Comparison of ENCODE assay signal across 8 mouse cellular contexts in genomic region chr2:127337531-127337930, GRCm38 (mm10). TPM values are rescaled to one million over a fixed set of nuclear protein-coding genes. Genes with fewer than 3 reads are reported as not detected.
DNase-seq lines count a peak whose midpoint lies in the region; ATAC-seq and TF ChIP-seq lines count a peak whose summit lies in the region.

No protein-coding gene starts in this region.

- H3K4me1 ChIP-seq in intestine, embryonic 16.5 days (ENCODE audit: control insufficient read depth, insufficient read depth, low read length), result peaks cover 7% of the 10 kb centered on the region; the same call in 1 of the 2 replicates
- peaks cover 26% of the 10 kb centered on the region for H3K4me1 ChIP-seq in spleen, adult 2 months (ENCODE audit: control insufficient read depth, insufficient read depth, insufficient read length)

- no peak overlapping the region for H3K4me2 ChIP-seq in intestine, embryonic 16.5 days (ENCODE audit: low read depth, low read length)

- H3K4me3 ChIP-seq in intestine, embryonic 16.5 days (ENCODE audit: low read length), result peak overlapping the region; percentile 57
- H3K4me3 ChIP-seq in spleen, adult 2 months (ENCODE audit: extremely low read depth, insufficient read depth, insufficient read length), result peak overlapping the region; percentile 93

- peaks cover 19% of the 10 kb centered on the region for H3K27me3 ChIP-seq in intestine, embryonic 16.5 days (replicated peaks; ENCODE audit: control insufficient read depth, insufficient read depth, low read length)
- no peaks in the 10 kb centered on the region for H3K27me3 ChIP-seq in spleen, adult 2 months (ENCODE audit: control insufficient read depth, insufficient read depth, low read length)

- intact Hi-C loops in left cerebral cortex, postnatal 25 days (cut with DNase I), result no loop called here
- intact Hi-C loops in left cerebral cortex, postnatal 14 days (cut with DNase I), result no loop called here
- intact Hi-C loops in left cerebral cortex, postnatal 36 days (cut with DNase I), result loop anchor here (10.0 kb wide), 1 partner anchor 173 kb away; no protein-coding TSS in a partner anchor

- TF ChIP-seq CTCF in spleen, adult 2 months (IDR thresholded peaks at IDR 0.05; ENCODE audit: extremely low read depth, insufficient read depth, insufficient read length, insufficient replicate concordance), result no peak

- H3K36me3 ChIP-seq in intestine, embryonic 16.5 days (ENCODE audit: control insufficient read depth, insufficient read depth, low read length), result no peaks in the 10 kb centered on the region
- peaks cover 21% of the 10 kb centered on the region for H3K36me3 ChIP-seq in spleen, adult 2 months (ENCODE audit: control insufficient read depth, insufficient read depth, low read length)

- H3K9ac ChIP-seq in intestine, embryonic 16.5 days (ENCODE audit: low read depth, low read length), result no peak overlapping the region

- no peak for TF ChIP-seq POLR2A in spleen, adult 2 months (IDR thresholded peaks at IDR 0.05; ENCODE audit: low read depth, low read length)

- 72% methylated on average over 11 of the region's 11 CpGs for WGBS in intestine, embryonic 16.5 days
- WGBS in spleen, adult 2 months, result 7% methylated on average over 11 of the region's 11 CpGs

- peak; percentile 6 to 20 for DNase-seq in left cerebral cortex, postnatal 25 days (ENCODE audit: low spot score in 2 of 2)
- DNase-seq in left cerebral cortex, postnatal 14 days (ENCODE audit: low spot score in 2 of 2), result no peak
- peak; percentile 30 to 37 for DNase-seq in cerebellum, adult 18-20 months
- DNase-seq in spleen, adult 2 months (ENCODE audit: low read depth in 1 of 2, low spot score in 2 of 2), result peak in 1 of 2 experiments; percentile 51
- no peak for DNase-seq in urinary bladder, postnatal 14 days (ENCODE audit: low spot score)
- no peak for DNase-seq in left cerebral cortex, postnatal 36 days (ENCODE audit: low spot score in 2 of 2)
- DNase-seq in gastrocnemius, postnatal 25 days, result no peak

- ATAC-seq in intestine, embryonic 16.5 days, result no peak

- no peak overlapping the region for H3K27ac ChIP-seq in intestine, embryonic 16.5 days (ENCODE audit: low read length)
- peak overlapping the region; percentile 94 for H3K27ac ChIP-seq in spleen, adult 2 months (ENCODE audit: insufficient read depth, low read length)

- H3K9me3 ChIP-seq in intestine, embryonic 16.5 days (ENCODE audit: control insufficient read depth, low read length), result no peaks in the 10 kb centered on the region

RNA-seq across cellular contexts. Expression of gene Astl, which starts 0.9 kb away (rescaled TPM):
- not detected for total RNA-seq in left cerebral cortex, postnatal 25 days (2021)
- total RNA-seq in left cerebral cortex, postnatal 14 days (2021), result not detected
- not detected in 2 replicates for polyA plus RNA-seq in intestine, embryonic 16.5 days (2015; fragmentation: Nextera tagmentation; extraction: Ambion mirVana)
- polyA plus RNA-seq in spleen, adult 2 months (2012; rRNA removed), result 0.08 TPM in 2 replicates
- not detected for total RNA-seq in left cerebral cortex, postnatal 36 days (2021)
- total RNA-seq in gastrocnemius, postnatal 25 days (2021), result not detected

RNA-seq across cellular contexts. Expression of gene Dusp2, which starts 1.6 kb away (rescaled TPM):
- total RNA-seq in left cerebral cortex, postnatal 25 days (2021), result 1 to 10 TPM; 2.3 to 2.8 TPM
- 1 to 10 TPM; 2.8 to 4.1 TPM for total RNA-seq in left cerebral cortex, postnatal 14 days (2021)
- 2.1 and 3.5 TPM in 2 replicates for polyA plus RNA-seq in intestine, embryonic 16.5 days (2015; fragmentation: Nextera tagmentation; extraction: Ambion mirVana)
- polyA plus RNA-seq in spleen, adult 2 months (2012; rRNA removed), result 116 and 178 TPM in 2 replicates
- total RNA-seq in left cerebral cortex, postnatal 36 days (2021), result 1 to 10 TPM; 1.6 to 2.5 TPM
- 1 to 10 TPM in 1 of 2 experiments, under 1 TPM in 1; 0.91 to 1.1 TPM for total RNA-seq in gastrocnemius, postnatal 25 days (2021)

RNA-seq across cellular contexts. Expression of gene Adra2b, which starts 25.5 kb away (rescaled TPM):
- 1 to 10 TPM in 1 of 2 experiments, under 1 TPM in 1; 0.39 to 1.1 TPM for total RNA-seq in left cerebral cortex, postnatal 25 days (2021)
- under 1 TPM; 0.42 to 0.46 TPM for total RNA-seq in left cerebral cortex, postnatal 14 days (2021)
- polyA plus RNA-seq in intestine, embryonic 16.5 days (2015; fragmentation: Nextera tagmentation; extraction: Ambion mirVana), result 1.3 and 2.0 TPM in 2 replicates
- 1.2 and 1.3 TPM in 2 replicates for polyA plus RNA-seq in spleen, adult 2 months (2012; rRNA removed)
- total RNA-seq in left cerebral cortex, postnatal 36 days (2021), result under 1 TPM; 0.25 to 0.97 TPM
- total RNA-seq in gastrocnemius, postnatal 25 days (2021), result under 1 TPM; 0.64 to 0.67 TPM

Comparison
In these comparisons a context has a peak if more than half of its experiments do, and no peak if none do; other contexts are left out.
1. DNase-seq: peak in left cerebral cortex, postnatal 25 days (2 of 2) and cerebellum, adult 18-20 months (2 of 2); none in left cerebral cortex, postnatal 14 days (0 of 2), urinary bladder, postnatal 14 days (single experiment), left cerebral cortex, postnatal 36 days (0 of 2) and gastrocnemius, postnatal 25 days (single experiment).